Mouse (Mus musculus) heart, postnatal 14 days (tissue): ENCODE measurements around the gene 7420426K07Rik. TPM values are rescaled to one million over a fixed set of nuclear protein-coding genes. Genes with fewer than 3 reads are reported as not detected.

Source experiments
- DNase-seq, 2 experiments: peaks; one replicate each; pipeline ENCODE4 v3.0.0; 2021 to 2022
- intact Hi-C: fragments of 180-260 bp; cut with DNase I; formaldehyde crosslinking; loops from one replicate; pipeline ENCODE4 v1.15.1; 2025
- long read RNA-seq, 2 experiments: library from polyadenylated mRNA; stranded (forward); transcript quantifications; one replicate each; pipeline ENCODE4 v2.0.0; 2021
- total RNA-seq, 2 experiments: library from RNA; stranded (reverse); gene quantifications; 2 replicates each; pipeline ENCODE4 v1.2.3; 2021

Gene 7420426K07Rik
- total RNA-seq = not detected
- long read RNA-seq, experiment 1 = 0 reads
- long read RNA-seq, experiment 2 = 0 reads

GRCm38 (mm10) chr9:98902819-98903218 lies at the start of gene 7420426K07Rik:
7420426K07Rik (plus strand) TSS chr9:98903119.
- intact Hi-C loops = no loop called here
- no peak for DNase-seq

DNA sequence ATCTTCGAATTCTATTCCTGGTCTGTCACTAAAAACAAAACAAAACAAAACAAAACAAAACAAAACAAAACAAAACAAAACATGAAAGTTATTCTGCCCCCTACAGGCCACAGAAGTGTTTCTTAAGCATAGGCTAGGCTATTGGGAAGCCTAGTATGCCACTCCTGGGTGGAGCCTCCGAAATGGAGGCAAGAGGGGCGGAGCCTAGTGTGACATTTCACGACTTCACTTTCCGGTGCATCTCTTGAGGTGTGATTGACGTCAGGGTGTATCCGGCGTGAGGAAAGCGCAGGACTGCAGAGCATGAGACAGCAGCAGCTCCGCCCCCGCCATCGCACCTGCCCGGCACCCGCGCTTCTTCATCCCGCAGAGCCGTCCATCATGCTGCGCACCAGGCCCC lies 46.7 kb upstream of the 7420426K07Rik start, which contains the start of gene Prr23a2:
Gene Prr23a2 (plus strand): TSS at position 285 of the 400 bp plus-strand sequence.
- DNase-seq = no peak
- intact Hi-C loops = no loop called here

- no peak for DNase-seq
Measured at GRCm38 (mm10) chr9:98863463-98863862, 39.5 kb upstream of the 7420426K07Rik start.

GRCm38 (mm10) chr9:98864571-98864970 lies 38.3 kb upstream of the 7420426K07Rik start, which contains the start of gene Prr23a3:
Prr23a3 (plus strand) TSS chr9:98864767.
- intact Hi-C loops = no loop called here
- DNase-seq = no peak

More at GRCm38 (mm10) chr9:98863463-98863862, 39.5 kb upstream of the 7420426K07Rik start:
- intact Hi-C loops = no loop called here

GRCm38 (mm10) chr9:98901486-98901885 lies 1.4 kb upstream of the 7420426K07Rik start:
- intact Hi-C loops = no loop called here
- no peak for DNase-seq

DNA sequence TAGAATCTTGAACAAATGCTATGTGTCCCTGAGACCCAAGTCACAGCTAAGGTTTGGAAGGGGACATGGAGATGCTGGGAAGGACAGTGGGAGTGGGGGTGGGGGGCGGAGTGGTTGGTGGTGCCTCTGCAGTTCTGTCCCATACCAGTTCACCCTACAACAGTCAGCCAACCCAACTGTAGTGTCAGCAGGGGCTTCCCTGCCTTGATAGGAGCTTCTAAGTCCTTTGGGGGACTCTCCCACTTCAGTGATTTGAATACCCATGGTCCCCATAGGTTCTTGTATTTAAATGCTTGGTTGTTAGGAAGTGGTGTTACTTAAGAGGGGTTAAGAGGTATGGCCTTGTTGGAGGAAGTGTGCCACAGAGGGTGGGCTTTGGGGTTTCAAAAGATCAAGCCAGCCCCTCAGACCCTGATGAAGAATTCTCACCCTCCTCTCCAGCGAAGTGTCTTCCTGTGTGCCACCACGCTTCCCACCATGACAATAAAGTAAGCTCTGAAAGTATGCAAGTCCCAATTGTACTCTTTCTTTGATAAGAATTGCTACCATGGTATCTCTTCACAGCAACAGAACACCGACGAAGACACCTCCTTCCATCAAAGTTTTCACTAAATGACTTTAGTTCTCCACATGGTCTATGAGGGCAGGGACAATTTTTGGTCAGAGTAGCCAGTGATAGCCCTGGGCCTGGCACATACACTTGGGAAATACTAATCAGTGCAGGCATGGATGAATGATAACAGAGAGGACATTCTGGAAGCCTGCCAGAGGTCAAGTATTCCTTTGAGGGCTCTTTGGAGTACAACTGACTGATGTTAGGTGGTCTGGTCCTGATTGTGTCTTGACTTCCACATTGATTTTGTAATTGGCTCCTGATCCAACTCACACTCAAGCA lies 18.0 kb downstream of the 7420426K07Rik start:
- intact Hi-C loops = no loop called here
- no peak for DNase-seq

DNA sequence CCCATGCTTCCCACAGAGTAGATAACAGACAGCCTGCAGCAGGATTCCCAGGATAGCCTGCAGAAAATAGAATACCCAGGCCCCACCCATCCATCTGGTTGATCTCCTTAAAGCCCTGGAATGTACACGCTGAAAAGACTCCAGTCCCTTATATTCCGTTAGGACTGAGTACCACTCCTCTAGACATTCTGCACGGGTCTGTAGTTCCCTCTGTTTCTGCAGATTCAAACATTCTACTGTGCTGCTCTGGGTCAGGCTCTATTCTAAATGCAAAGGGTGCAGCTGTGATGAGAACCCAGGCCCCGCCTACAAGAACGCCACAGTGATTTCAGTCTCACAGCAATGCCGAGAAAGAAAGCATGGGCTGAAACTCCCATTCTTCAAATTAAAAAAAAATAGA lies 20.2 kb downstream of the 7420426K07Rik start:
- no peak for DNase-seq
- intact Hi-C loops = no loop called here

GRCm38 (mm10) chr9:98924183-98924582 lies 21.3 kb downstream of the 7420426K07Rik start:
- intact Hi-C loops = no loop called here
- DNase-seq = no peak

DNA sequence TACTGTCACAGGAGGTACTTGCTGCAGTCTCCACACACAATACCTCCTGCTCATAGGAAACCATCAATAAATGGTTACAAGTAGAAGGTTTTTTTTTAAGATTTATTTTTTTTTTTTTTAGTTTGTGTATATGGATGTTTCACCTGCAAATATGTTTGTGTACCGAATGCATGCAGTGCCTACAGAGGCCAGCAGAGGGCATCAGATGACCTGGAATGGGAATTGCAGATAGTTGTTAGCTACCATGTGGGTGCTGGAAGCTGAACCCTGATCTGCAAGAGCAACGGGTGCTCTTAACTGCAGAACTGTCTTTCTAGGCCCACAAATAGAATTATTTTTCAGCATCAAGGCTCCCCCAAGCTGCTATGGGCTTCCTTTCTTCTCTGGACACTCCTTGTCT lies 26.6 kb downstream of the 7420426K07Rik start:
- DNase-seq = no peak
- intact Hi-C loops = no loop called here

GRCm38 (mm10) chr9:98932931-98933330 lies 30.0 kb downstream of the 7420426K07Rik start:
- no peak for DNase-seq
- intact Hi-C loops = no loop called here

DNA sequence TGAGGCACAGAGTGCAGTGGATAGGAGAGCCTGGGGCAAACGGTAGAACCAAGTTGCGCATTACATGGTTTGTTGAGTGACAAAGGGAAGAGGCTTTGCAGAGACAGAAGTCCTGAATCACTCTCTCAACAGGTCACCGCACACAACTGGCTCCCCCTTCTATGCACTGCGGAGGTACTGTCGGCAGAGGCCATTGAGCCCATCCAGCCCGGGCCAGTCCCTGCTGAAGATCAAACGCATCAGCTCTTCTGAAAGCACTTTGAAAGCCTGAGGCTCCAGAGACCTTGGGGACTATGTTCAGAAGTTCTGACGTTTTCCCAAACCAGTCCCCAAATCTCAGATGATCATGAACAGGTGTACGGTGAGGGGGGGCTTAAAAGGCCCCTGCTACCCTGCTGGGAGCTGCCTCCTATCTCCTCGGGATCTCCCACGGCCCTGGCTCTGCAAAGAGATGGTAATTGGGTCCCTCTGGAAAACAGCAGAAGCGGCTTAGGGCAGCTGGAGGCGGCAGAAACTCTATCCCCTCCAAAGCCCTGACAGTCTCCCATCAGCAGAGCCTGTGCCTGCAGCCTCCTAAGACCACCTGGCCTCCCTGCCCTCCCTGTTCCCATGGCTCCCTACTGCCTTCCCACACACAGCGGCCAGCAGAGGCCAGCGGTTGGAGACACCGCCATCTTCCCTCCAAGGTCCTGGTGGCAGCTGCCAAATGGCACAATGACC lies 32.4 kb downstream of the 7420426K07Rik start:
- no peak for DNase-seq
- intact Hi-C loops = no loop called here

GRCm38 (mm10) chr9:98939290-98939689 lies 36.4 kb downstream of the 7420426K07Rik start:
- DNase-seq = no peak
- intact Hi-C loops = no loop called here

DNA sequence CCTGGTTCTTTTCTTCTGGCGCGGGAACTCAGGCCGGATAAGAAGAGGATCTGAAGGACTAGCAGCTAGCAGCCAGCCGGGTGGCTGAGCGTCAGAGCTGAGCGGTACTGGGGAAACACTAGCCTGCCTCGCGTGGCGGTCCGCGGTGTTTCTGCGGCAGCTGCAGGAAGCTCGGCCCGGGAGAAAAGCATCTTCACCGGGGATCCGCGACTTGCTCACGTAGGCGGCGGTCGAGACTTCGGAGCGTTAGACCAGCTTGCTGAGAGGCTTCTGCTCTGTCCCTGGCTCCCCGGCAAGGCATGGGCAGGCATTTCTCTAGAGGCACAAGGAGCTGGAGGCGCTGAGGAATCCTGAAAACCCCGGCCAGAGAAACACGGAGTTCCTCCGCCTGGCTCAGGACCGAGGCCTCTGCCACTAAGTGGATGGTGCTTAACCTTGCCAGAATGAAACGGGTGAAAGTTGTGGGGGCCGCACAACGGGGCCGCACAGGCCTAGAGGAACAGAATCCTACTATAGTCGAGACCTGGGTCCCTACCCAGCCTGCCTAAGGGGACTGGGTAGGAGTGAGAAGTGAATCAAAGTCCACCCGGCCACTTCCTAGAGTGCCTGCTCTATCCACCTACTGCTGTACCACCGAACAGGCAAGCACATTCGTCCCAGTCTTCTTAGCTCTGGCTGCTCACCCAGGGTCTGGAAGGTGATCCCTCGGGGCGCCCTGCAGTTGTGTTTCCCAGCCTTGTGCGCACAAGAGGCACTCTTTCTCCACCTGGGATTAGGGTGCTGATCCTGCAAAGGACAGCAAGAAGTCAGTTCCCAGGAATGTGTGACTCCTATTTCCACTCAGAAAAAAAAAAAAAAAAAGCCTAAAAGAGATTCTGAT lies 49.5 kb downstream of the 7420426K07Rik start:
- peak in 1 of 2 experiments; percentile 11 for DNase-seq
- intact Hi-C loops = no loop called here

GRCm38 (mm10) chr9:98953291-98953690 lies 50.4 kb downstream of the 7420426K07Rik start:
- intact Hi-C loops = no loop called here

GRCm38 (mm10) chr9:98953830-98954229 lies 50.9 kb downstream of the 7420426K07Rik start:
- intact Hi-C loops = no loop called here
- DNase-seq = no peak

More at GRCm38 (mm10) chr9:98953291-98953690, 50.4 kb downstream of the 7420426K07Rik start:
- DNase-seq = no peak

Other genes with a start within 250 kb of the 7420426K07Rik start
- not detected for gene Prr23a1, start 60.6 kb upstream of the 7420426K07Rik start, total RNA-seq
- gene Prr23a2, start 46.6 kb upstream of the 7420426K07Rik start, total RNA-seq = not detected
- not detected for gene Prr23a3, start 38.4 kb upstream of the 7420426K07Rik start, total RNA-seq
- not detected for gene Foxl2, start 52.2 kb downstream of the 7420426K07Rik start, total RNA-seq
- gene Faim, start 83.3 kb downstream of the 7420426K07Rik start, total RNA-seq = 1 to 10 TPM; 5.3 to 5.6 TPM
- gene Gm1123, start 132.6 kb downstream of the 7420426K07Rik start, total RNA-seq = not detected
- gene Pik3cb, start 237.5 kb downstream of the 7420426K07Rik start, total RNA-seq = 10 to 100 TPM in 1 of 2 experiments, 1 to 10 TPM in 1; 9.7 to 10.1 TPM